Mouse (Mus musculus): ENCODE data around the gene 4931428F04Rik.

- TF ChIP-seq POLR2A (IDR thresholded peaks at IDR 0.05; ENCODE audit: borderline replicate concordance, extremely low read depth, insufficient read depth, insufficient read length, poor library complexity, severe bottlenecking), result no peak
- no peak for TF ChIP-seq CTCF (IDR thresholded peaks at IDR 0.05; ENCODE audit: borderline replicate concordance, extremely low read depth, insufficient read depth, insufficient read length)
Measured at GRCm38 (mm10) chr8:105270101-105270915, 19.4 kb downstream of the 4931428F04Rik start.
